In genomic region chr9:113617081-113617480, GRCm38 (mm10) we compare ENCODE assay signal across 21 mouse cellular contexts.
A peak's percentile ranks its signal among the peaks of the same experiment; 100 is the strongest.
DNase-seq lines count a peak whose midpoint lies in the region; ATAC-seq lines count a peak whose summit lies in the region.
"Had no signal": no experiment of that assay in that cellular context is flagged by ENCODE, and none has a peak within 500 bp of the region (broad histone marks: within the 10 kb centered on the region; RNA-seq: fewer than 3 reads in every experiment).

No protein-coding gene starts in this region.

- no peaks in the 10 kb centered on the region for H3K36me3 ChIP-seq in midbrain, embryonic 11.5 days (ENCODE audit: control insufficient read depth, insufficient read depth, low read length)
- no peaks in the 10 kb centered on the region for H3K36me3 ChIP-seq in midbrain, embryonic 10.5 days
- H3K36me3 ChIP-seq: embryonic facial prominence, embryonic 13.5 days; embryonic facial prominence, embryonic 15.5 days; forebrain, embryonic 10.5 days; forebrain, embryonic 12.5 days had no signal

- no peaks in the 10 kb centered on the region for H3K27me3 ChIP-seq in midbrain, embryonic 11.5 days (ENCODE audit: control insufficient read depth, insufficient read depth, low read length)
- no peaks in the 10 kb centered on the region for H3K27me3 ChIP-seq in midbrain, embryonic 10.5 days (ENCODE audit: low read depth, poor library complexity, severe bottlenecking)
- H3K27me3 ChIP-seq: embryonic facial prominence, embryonic 13.5 days; embryonic facial prominence, embryonic 15.5 days; forebrain, embryonic 12.5 days had no signal

- DNase-seq in midbrain, embryonic 11.5 days (ENCODE audit: low spot score, missing footprints): peak; percentile 59
- no peak for DNase-seq in midbrain, embryonic 10.5 days (ENCODE audit: low spot score)
- DNase-seq in right cerebral cortex, postnatal 25 days: peak; percentile 2
- no peak for DNase-seq in right cerebral cortex, adult 2 months (ENCODE audit: low spot score in 2 of 2)
- DNase-seq: adrenal gland, adult 2 months; adrenal gland, postnatal 10 days; adrenal gland, postnatal 25 days; cerebellum, adult 11 months; cerebellum, adult 18-20 months; cerebellum, adult 8-10 months; cerebellum, adult 9-11 months; cerebellum, postnatal 14 days; cerebellum, postnatal 36 days; embryo, embryonic 11 days had no signal

- H3K4me3 ChIP-seq in midbrain, embryonic 11.5 days (ENCODE audit: low read depth, low read length): no peak overlapping the region
- H3K4me3 ChIP-seq in midbrain, embryonic 10.5 days: no peak overlapping the region
- H3K4me3 ChIP-seq: embryonic facial prominence, embryonic 13.5 days; embryonic facial prominence, embryonic 15.5 days; erythroblast, embryonic 14.5 days; forebrain, embryonic 10.5 days; forebrain, embryonic 12.5 days had no signal

- WGBS in midbrain, embryonic 11.5 days: 91% methylated on average over 6 of the region's 6 CpGs
- WGBS in midbrain, embryonic 10.5 days: 91% methylated on average over 6 of the region's 6 CpGs

- H3K9ac ChIP-seq in midbrain, embryonic 11.5 days (ENCODE audit: low read length): no peak overlapping the region
- H3K9ac ChIP-seq: embryonic facial prominence, embryonic 13.5 days; embryonic facial prominence, embryonic 15.5 days; forebrain, embryonic 12.5 days had no signal

- ATAC-seq in midbrain, embryonic 11.5 days (ENCODE audit: low FRiP score): no peak
- ATAC-seq: forebrain, embryonic 14.5 days; forebrain, embryonic 16.5 days had no signal

- H3K27ac ChIP-seq in midbrain, embryonic 11.5 days (ENCODE audit: low read depth, low read length): no peak overlapping the region
- H3K27ac ChIP-seq in midbrain, embryonic 10.5 days (replicated peaks): no peak overlapping the region
- H3K27ac ChIP-seq: embryonic facial prominence, embryonic 13.5 days; embryonic facial prominence, embryonic 15.5 days; forebrain, embryonic 10.5 days; forebrain, embryonic 12.5 days had no signal

- H3K9me3 ChIP-seq in midbrain, embryonic 11.5 days (ENCODE audit: control insufficient read depth, low read length): no peaks in the 10 kb centered on the region
- no peaks in the 10 kb centered on the region for H3K9me3 ChIP-seq in midbrain, embryonic 10.5 days (replicated peaks)
- H3K9me3 ChIP-seq: embryonic facial prominence, embryonic 13.5 days; embryonic facial prominence, embryonic 15.5 days; forebrain, embryonic 10.5 days; forebrain, embryonic 12.5 days had no signal

- H3K4me2 ChIP-seq in midbrain, embryonic 11.5 days: no peak overlapping the region
- H3K4me2 ChIP-seq: embryonic facial prominence, embryonic 13.5 days; embryonic facial prominence, embryonic 15.5 days; forebrain, embryonic 12.5 days had no signal

- H3K4me1 ChIP-seq in midbrain, embryonic 11.5 days (ENCODE audit: control insufficient read depth, insufficient read depth, low read length): no peaks in the 10 kb centered on the region
- H3K4me1 ChIP-seq in midbrain, embryonic 10.5 days: no peaks in the 10 kb centered on the region
- H3K4me1 ChIP-seq: embryonic facial prominence, embryonic 13.5 days; embryonic facial prominence, embryonic 15.5 days; forebrain, embryonic 10.5 days; forebrain, embryonic 12.5 days had no signal

Comparison
In these comparisons a context has a peak if more than half of its experiments do, and no peak if none do; other contexts are left out.
1. DNase-seq: peak in midbrain, embryonic 11.5 days (single experiment) and right cerebral cortex, postnatal 25 days (single experiment); none in midbrain, embryonic 10.5 days (single experiment) and right cerebral cortex, adult 2 months (0 of 2).